Mouse (Mus musculus) left cerebral cortex, postnatal 36 days (tissue): ENCODE results near the gene A730071L15Rik. TPM values are rescaled to one million over a fixed set of nuclear protein-coding genes. Genes with fewer than 3 reads are reported as not detected.

Source experiments
- DNase-seq, 2 experiments: peaks; one replicate each; pipeline ENCODE4 v3.0.0; 2021 to 2022; ENCODE audit warnings: low spot score in 2 of 2, mixed read lengths in 1 of 2
- intact Hi-C: fragments of 180-260 bp; cut with DNase I; formaldehyde crosslinking; loops from one replicate; pipeline ENCODE4 v1.15.1; 2025
- total RNA-seq, 2 experiments: library from RNA; stranded (reverse); gene quantifications; 2 replicates each; pipeline ENCODE4 v1.2.3; 2021

The A730071L15Rik gene
- total RNA-seq, 2 experiments from 2014 or later = 0.25 TPM; not detected in 1

- no peak for DNase-seq
- intact Hi-C loops = no loop called here
Measured at GRCm38 (mm10) chr11:6233025-6233424, 33.2 kb downstream of the A730071L15Rik start.

- no peak for DNase-seq
Measured at GRCm38 (mm10) chr11:6244707-6245106, 44.9 kb downstream of the A730071L15Rik start.

More at GRCm38 (mm10) chr11:6244707-6245106, 44.9 kb downstream of the A730071L15Rik start:
- intact Hi-C loops = no loop called here

Other genes with a start within 250 kb of the A730071L15Rik start
- 1 to 10 TPM; 1.6 to 2.2 TPM for gene Gck, start 249.9 kb upstream of the A730071L15Rik start, total RNA-seq
- gene Ykt6, start 244.3 kb upstream of the A730071L15Rik start, total RNA-seq = 10 to 100 TPM; 82.8 to 91.0 TPM
- gene Camk2b, start 133.7 kb upstream of the A730071L15Rik start, total RNA-seq = 100 to 1,000 TPM; 644 to 664 TPM
- 100 to 1,000 TPM; 120 to 133 TPM for gene Nudcd3, start 386 bp downstream of the A730071L15Rik start, total RNA-seq
- gene Npc1l1, start 30.1 kb downstream of the A730071L15Rik start, total RNA-seq = 1 to 10 TPM in 1 of 2 experiments, under 1 TPM in 1; 0.72 to 1.2 TPM
- 10 to 100 TPM; 45.8 to 46.5 TPM for gene Ddx56, start 67.7 kb downstream of the A730071L15Rik start, total RNA-seq
- 10 to 100 TPM; 86.8 to 99.1 TPM for gene Tmed4, start 74.8 kb downstream of the A730071L15Rik start, total RNA-seq
- gene Ogdh, start 91.6 kb downstream of the A730071L15Rik start, total RNA-seq = 100 to 1,000 TPM; 245 to 252 TPM
- 100 to 1,000 TPM; 222 to 224 TPM for gene Zmiz2, start 189.0 kb downstream of the A730071L15Rik start, total RNA-seq
- 1,000 to 10,000 TPM; 1,722 to 2,059 TPM for gene Ppia, start 215.4 kb downstream of the A730071L15Rik start, total RNA-seq
- gene H2afv, start 244.4 kb downstream of the A730071L15Rik start, total RNA-seq = 10 to 100 TPM; 41.4 to 43.4 TPM